Mouse (Mus musculus): ENCODE measurements around the gene Filip1l.

The Filip1l gene

GRCm38 (mm10) chr16:57484043-57484795 lies 131.3 kb downstream of the Filip1l start:
- DNase-seq: no peak

GRCm38 (mm10) chr16:57485265-57485664 lies 132.4 kb downstream of the Filip1l start:
- DNase-seq: no peak

GRCm38 (mm10) chr16:57486266-57486665 lies 133.4 kb downstream of the Filip1l start:
- DNase-seq: no peak

GRCm38 (mm10) chr16:57488661-57489060 lies 135.8 kb downstream of the Filip1l start:
- no peak for DNase-seq

- no peak for DNase-seq
Observed at GRCm38 (mm10) chr16:57490691-57491090, 137.8 kb downstream of the Filip1l start.

GRCm38 (mm10) chr16:57491853-57492252 lies 139.0 kb downstream of the Filip1l start:
- DNase-seq: no peak

- no peak for DNase-seq
Observed at GRCm38 (mm10) chr16:57495476-57496203, 142.7 kb downstream of the Filip1l start.

GRCm38 (mm10) chr16:57496437-57497173 lies 143.7 kb downstream of the Filip1l start:
- no peak for DNase-seq

- DNase-seq: no peak
Observed at GRCm38 (mm10) chr16:57500851-57501250, 148.0 kb downstream of the Filip1l start.

- no peak for DNase-seq
Observed at GRCm38 (mm10) chr16:57502230-57502629, 149.3 kb downstream of the Filip1l start.

- DNase-seq: no peak
Observed at GRCm38 (mm10) chr16:57502761-57503160, 149.9 kb downstream of the Filip1l start.

- DNase-seq: no peak
Observed at GRCm38 (mm10) chr16:57504728-57505127, 151.8 kb downstream of the Filip1l start.

GRCm38 (mm10) chr16:57506133-57506532 lies 153.2 kb downstream of the Filip1l start:
- no peak for DNase-seq

GRCm38 (mm10) chr16:57508351-57508750 lies 155.5 kb downstream of the Filip1l start:
- no peak for DNase-seq

GRCm38 (mm10) chr16:57509099-57509498 lies 156.2 kb downstream of the Filip1l start:
- no peak for DNase-seq

GRCm38 (mm10) chr16:57513562-57513961 lies 160.7 kb downstream of the Filip1l start:
- no peak for DNase-seq

GRCm38 (mm10) chr16:57514371-57514770 lies 161.5 kb downstream of the Filip1l start:
- no peak for DNase-seq

GRCm38 (mm10) chr16:57515636-57516035 lies 162.7 kb downstream of the Filip1l start:
- no peak for DNase-seq

- DNase-seq: no peak
Observed at GRCm38 (mm10) chr16:57525046-57525445, 172.2 kb downstream of the Filip1l start.

GRCm38 (mm10) chr16:57525476-57525875 lies 172.6 kb downstream of the Filip1l start:
- no peak for DNase-seq

- DNase-seq: no peak
Observed at GRCm38 (mm10) chr16:57526893-57527292, 174.0 kb downstream of the Filip1l start.

- no peak for DNase-seq
Observed at GRCm38 (mm10) chr16:57528457-57528856, 175.6 kb downstream of the Filip1l start.

- no peak for DNase-seq
Observed at GRCm38 (mm10) chr16:57530547-57530946, 177.7 kb downstream of the Filip1l start.

- DNase-seq: no peak
Observed at GRCm38 (mm10) chr16:57532081-57532493, 179.2 kb downstream of the Filip1l start.
